Mouse (Mus musculus): ENCODE measurements around the gene Acp1.

The Acp1 gene

GRCm38 (mm10) chr12:30864347-30864746 is 47.0 kb downstream of the Acp1 start:
- no peak for DNase-seq (ENCODE audit: low spot score)

GRCm38 (mm10) chr12:30856172-30856571 is 55.2 kb downstream of the Acp1 start:
- no peak for DNase-seq (ENCODE audit: low spot score)

GRCm38 (mm10) chr12:30855442-30856159 is 55.8 kb downstream of the Acp1 start:
- DNase-seq (ENCODE audit: low spot score) = no peak

- no peak for DNase-seq (ENCODE audit: low spot score)
These were observed 59.5 kb downstream of the Acp1 start for GRCm38 (mm10) chr12:30851871-30852270.

- DNase-seq (ENCODE audit: low spot score) = no peak
These were observed 60.5 kb downstream of the Acp1 start for GRCm38 (mm10) chr12:30850902-30851301.

- no peak for DNase-seq (ENCODE audit: low spot score)
These were observed 62.9 kb downstream of the Acp1 start for GRCm38 (mm10) chr12:30848521-30848920.

All from left cerebral cortex, adult 11 months (tissue).